Mouse (Mus musculus) brain, embryonic 14.5 days (tissue): ENCODE results near the gene Slco2b1.

Experiments used
- CTCF ChIP-seq: fragments of 200-500 bp; IDR thresholded peaks from 2 replicates; pipeline ENCODE4 v1.5.1; 2012; ENCODE audit warnings: inconsistent platforms, mild to moderate bottlenecking, moderate library complexity, borderline replicate concordance; ENCODE audit not compliant: insufficient read depth, insufficient read length; ENCODE audit errors: extremely low read depth
- POLR2A ChIP-seq: fragments of 200-500 bp; IDR thresholded peaks from 2 replicates; pipeline ENCODE4 v1.6.1; 2012; ENCODE audit warnings: mild to moderate bottlenecking, inconsistent platforms, borderline replicate concordance; ENCODE audit not compliant: poor library complexity, insufficient read depth, insufficient read length, severe bottlenecking; ENCODE audit errors: extremely low read depth

DNA sequence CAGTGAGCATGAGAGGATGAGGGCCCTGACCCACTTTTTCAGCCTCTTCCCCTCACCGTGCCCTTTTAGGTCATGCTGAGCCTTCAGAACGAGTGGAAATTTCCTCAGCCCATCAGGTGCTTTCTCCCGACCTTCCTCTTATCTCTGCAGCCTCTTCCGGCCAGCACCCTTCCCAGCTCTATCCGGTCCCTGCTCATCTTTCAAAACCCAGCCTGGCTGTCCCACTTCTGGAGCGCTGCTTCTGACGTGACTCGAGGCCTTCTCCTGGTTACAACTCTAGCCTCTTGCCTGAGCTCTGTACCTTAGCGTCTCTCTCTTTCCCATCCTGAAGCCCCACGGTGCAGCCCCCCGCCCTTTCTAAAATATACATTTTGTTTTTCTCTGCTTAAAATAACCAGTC lies 56.9 kb downstream of the Slco2b1 start:
- TF ChIP-seq CTCF = no peak
- TF ChIP-seq POLR2A = no peak
